Mouse (Mus musculus): ENCODE results near the gene Mlycd.

The Mlycd gene

DNA sequence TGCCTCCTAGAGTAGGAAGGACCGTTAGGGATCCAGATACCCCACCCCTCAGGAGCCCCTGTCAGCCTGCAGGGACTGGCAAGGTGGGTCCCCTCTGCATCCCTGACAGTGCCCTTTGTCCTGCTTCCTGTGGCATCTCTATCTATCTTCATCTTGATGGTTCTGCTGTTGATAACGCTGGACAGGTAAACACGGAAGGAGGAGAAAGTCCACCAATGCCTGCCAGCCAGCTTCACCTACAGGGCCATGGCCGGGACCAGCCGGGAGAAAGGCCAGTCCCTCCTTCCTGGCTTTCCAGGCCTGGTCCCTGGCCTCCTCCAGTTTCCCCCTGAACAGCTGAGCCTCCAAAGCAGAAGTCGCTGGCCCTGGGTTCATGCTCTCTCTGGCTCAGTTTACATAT is 39.9 kb downstream of the Mlycd start:
- DNase-seq = no peak

DNA sequence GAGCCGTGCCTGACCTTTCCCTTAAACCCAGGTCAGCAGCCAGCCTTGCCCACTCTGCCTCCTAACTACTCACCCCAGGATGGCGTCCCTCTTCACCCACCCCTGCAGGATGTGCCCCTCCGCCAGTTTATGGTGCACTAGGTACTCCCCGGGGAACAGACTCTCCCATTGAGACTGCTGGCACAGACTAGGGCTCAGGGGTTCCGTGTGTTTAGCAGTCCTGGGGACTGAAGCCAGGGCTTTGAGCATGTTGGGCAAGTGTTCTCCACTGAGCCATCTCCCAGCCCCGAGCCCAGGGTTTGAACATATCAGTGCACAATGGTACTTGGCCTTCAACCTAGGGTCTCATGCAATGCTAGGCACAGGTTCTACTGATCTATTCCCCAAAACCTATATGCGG is 40.8 kb downstream of the Mlycd start:
- DNase-seq = no peak

DNA sequence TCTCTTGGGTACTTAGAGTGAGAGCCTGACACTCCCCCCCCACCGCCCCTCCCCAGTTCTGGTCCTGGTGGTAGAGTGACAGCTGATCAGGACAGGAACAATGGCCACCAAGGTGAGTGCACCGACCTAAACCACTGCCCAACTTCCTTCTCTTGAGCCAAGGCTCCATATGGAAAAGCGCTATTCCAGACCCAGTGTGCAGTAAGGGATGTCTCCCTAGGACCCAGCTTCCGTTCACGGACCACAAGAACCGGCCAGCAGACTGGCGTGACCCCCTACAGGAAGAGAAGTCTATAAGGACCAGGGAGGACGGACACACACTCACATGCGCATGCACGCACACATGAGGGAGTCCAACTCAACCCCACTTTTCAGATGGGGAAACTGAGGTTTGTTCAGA is 41.7 kb downstream of the Mlycd start:
- no peak for DNase-seq

DNA sequence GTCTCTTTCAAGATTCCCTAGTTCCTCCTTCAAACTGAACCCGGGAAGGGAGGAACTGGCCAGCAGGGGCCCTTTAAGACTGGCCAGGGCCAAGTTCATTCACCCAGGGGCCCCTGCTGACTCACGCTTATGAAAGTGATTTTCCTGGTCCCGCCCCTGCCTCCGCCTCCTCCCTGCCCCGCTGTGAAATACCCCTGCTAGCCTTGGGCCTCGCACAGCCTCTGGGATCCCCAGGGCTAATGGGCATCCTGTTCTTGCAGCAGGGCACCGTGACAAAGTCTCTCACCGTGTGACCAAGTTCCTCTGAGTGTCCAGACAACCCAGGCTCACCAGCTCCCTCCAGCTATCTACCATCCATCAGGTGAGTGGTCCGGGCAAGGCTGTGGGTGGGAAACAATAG is 42.3 kb downstream of the Mlycd start:
- DNase-seq = no peak

DNA sequence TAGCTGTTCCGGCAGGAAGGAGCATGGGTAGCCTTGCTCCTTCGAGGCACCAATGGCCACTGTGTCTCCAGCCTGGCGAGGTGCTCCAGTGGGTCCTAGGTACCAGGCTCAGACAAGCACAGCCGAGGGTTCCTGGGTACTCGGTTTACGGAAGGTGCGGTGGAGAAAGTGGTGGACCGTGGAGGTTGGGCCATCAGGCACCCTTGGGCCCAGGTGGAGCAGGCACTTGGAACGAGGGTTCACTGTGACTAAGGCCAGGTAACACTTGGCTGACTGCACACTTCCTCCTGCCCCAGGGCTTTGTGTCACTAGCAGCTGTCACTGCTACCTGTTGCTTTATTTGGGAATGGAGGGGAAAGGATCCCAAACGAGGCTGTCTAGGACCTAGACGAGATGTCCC is 42.8 kb downstream of the Mlycd start:
- DNase-seq = no peak

DNA sequence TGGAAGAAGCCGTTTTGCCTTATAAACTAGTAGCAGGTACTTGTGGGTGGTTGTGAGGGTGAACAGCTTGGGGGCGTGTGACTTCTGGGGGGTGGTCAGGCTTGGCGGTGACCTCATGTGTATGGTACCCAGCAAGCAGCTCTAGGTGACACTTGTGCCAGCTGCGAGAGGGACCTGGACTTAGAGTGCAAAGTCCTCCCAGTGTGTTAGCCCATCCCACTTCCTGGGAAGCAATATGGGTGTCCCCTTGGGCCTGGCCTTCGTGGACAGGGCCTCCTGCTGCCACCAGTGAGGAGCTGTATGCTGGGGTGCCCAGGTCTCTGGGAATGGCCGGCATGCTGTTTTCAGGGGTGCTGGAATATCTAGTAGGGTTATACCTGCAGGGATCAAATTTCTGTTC is 44.2 kb downstream of the Mlycd start:
- DNase-seq = no peak

DNA sequence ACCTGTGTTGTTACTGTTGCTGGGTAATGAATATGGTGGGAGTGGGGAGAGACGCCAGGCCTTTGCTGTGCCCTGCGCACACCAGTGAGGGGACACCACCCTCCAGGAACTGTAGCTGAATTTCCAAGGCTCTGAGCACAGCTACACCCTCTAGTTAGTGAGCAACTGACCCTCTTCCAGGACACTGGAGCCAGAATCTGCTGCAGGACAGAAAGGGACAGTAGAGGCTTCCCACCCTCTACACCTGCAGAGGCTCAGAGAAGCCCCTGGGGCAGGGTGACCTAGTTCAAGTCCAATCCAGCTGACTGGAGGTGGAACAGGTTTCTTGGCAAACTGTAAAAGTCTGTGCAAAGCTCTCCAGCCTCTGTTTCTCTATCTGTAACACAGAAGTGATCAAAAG is 44.7 kb downstream of the Mlycd start:
- DNase-seq = no peak

DNA sequence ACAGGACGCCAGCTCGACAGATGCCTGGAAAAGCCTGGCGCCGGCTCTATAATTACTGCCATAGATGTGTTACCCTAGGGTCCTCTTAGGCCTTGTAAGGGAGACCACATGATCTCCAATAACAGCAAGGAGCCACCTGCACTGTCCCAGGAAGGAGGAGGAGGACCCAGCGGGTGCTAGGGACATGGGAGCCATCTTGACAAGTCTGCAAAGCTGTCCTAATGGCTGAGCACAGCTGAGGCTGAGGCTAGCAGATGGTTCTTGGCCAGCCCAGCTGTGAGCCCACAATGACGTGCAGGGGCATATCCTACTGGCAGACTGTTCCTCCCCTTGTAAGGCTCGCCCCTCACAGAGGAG is 45.2 kb downstream of the Mlycd start:
- DNase-seq = no peak

DNA sequence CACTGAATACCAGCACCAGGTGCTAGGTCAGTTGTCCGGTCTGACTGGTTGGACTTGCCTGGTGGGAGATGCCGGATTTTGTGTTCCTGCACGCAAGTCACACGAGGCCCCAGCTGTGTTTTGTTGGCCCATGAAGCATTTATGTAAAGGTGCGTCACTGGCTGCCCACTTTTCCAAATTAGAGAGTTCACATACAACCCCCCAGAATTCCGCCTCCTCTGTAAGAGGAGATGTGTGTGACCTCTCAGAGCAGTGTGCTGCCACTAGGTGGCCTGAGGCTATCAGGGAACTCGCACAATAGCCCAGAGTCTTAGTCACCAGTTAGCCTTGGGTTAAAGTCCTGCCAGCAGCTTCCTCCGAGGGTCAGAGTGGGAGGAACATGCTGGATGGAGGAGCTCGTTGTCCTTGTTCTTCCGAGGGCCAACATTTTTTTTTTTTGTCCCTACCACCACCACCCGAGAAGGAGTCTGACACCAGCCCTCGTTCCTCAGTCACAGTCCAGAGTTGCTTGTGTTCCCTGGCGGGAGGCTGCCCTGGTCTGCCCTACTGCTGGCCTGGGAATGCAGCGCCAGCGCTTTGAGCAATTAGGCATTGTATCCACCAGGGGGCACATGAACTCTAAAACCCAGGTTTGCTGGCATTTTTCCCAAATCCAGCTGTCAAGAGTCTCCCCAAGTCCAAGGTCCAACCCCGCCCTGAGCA is 45.7 kb downstream of the Mlycd start:
- peak; percentile 63 to 75 for DNase-seq

DNA sequence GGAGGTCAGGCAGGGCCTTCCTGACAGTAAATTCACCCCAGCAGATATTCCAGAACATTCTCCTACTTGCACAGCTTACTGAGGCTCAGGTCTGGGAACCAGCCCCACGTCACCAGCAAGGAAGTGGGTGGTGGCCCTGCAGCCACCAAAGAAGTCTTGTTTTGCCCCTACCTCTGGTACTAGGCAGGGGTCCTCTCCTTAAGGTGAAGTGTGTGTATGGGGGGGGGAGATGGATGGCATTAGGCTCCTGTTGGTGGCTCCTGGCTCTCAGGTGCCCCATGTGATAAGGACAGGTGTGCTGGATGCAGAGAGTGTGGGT is 46.2 kb downstream of the Mlycd start:
- DNase-seq = no peak

DNA sequence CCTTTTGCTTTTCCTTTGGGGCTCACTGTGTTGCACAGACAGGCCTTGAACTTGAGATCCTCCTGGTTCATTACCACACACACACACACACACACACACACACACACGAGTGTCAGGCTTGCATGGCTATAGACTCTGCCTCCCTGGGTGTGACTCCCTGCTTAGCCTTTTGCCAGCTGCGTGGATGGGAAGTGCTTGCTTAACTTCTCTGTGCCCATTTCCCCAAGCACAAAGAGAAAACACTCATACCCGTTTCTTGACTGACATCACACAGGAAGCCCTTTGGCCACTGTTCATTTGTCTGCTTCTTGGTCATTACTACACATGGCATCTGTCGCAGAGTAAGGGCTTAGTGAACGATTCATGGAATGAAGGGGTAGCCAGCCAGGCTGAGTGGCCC is 47.3 kb downstream of the Mlycd start:
- DNase-seq = no peak

DNA sequence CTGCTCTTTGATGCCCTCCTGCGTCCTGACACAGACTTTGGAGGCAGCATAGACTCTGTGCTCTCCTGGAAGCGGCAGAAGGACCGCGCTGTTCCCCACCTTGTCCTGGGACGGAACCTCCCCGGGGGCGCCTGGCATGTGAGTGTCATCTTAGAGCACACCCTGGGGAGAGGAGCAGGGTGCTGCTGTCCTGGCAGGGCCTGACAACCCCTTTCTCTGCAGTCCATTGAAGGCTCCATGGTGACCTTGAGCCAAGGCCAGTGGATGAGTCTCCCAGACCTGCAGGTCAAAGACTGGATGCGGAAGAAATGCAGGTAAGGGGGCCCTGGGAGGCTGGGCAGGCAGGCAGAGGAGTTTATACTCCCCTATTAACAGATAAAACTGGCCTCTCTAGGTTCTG is 48.3 kb downstream of the Mlycd start:
- no peak for DNase-seq

DNA sequence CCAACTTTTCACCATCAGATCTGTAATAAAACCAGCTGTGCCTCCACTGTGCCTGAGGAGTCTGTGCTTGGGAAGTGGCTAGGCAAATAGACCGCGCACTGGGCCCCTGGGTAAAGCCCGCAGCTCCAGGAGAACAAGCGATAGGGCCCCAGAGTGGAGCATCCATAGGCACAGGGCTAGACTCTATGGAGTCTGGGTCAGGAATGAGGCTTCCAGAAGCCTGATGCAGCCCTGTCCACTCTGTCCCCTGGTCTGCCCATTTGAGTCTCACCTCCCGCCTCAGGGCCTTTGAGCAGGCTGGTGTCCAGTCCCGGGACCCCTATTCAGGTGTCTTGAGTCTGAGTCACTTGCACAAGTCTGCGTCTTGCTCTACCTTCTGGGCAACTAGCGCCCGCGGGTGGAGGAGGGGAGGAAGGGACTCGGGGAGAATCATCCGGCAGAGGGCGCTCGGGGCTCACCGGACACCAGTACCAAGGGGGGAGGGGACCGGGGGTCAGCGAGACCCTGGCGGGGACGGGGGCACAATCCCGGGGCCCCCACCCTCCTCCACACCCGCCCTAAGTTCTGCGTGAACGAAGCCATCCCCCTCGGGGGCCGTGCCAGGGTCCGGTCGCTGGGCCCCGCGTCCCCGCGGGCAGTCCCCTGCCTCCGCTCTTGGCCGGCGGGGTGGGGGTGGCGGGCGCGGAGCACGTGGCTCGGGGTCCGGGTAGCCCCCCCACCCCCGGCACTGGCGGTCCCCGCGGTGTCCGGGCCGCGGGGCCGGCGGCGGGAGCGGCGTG is 51.7 kb downstream of the Mlycd start, which contains the start of gene Necab2:
Gene Necab2 (plus strand): TSS at position 509 of the 779 bp plus-strand sequence.
- DNase-seq = peak; percentile 95 to 98

DNA sequence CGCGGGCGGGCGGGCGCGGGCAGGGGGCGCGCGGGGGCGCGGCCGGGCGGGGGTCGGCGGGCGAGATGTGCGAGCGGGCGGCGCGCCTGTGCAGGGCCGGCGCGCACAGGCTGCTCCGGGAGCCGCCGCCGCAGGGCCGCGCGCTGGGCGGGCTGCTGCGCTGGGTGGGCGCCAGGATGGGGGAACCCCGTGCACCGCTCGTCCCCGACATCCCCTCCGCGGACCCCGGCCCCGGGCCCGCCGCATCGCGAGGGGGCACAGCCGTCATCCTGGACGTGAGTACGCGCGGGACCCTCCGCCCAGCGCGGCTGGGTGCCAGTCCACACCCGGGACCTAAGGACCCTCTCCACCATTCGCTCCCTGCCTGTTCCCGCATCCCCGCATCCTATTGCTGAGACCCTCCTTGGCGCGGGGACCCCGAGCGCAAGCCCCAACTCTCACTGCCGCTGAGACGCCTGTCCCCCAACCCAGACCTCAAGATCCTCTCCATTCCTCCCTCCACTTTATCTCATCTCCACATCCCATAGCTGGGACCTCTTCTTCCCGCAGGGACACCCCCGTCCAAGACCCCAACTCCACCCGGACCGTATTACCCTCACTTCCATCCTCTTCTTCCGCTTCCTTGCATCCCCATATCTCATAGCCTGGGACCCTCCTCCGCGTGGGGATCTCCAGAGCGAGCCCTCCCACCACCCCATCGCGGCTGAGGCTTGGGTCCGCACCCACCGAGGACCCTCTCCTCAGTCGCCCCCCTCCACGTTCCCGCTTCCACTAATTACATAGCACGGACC is 52.5 kb downstream of the Mlycd start:
- peak in 1 of 2 experiments; percentile 52 for DNase-seq

DNA sequence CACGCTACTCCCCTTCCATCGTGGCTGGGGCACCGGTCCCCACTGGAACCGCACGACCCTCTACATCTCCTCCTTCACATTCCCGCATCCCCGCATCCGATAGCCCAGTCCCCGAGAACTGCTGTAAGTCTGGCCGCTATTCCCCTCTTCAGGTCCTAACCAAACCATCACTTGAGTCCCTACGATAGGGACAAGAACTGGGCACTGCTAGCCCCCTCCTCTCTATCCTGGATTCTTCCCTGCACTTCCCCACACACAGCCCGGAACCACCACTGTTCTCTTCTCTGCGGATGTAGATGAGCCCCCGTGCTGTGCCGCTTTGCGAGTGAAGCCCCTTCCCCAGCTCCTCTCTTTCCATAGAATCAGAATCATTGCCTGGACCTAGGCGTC is 53.1 kb downstream of the Mlycd start:
- no peak for DNase-seq

DNA sequence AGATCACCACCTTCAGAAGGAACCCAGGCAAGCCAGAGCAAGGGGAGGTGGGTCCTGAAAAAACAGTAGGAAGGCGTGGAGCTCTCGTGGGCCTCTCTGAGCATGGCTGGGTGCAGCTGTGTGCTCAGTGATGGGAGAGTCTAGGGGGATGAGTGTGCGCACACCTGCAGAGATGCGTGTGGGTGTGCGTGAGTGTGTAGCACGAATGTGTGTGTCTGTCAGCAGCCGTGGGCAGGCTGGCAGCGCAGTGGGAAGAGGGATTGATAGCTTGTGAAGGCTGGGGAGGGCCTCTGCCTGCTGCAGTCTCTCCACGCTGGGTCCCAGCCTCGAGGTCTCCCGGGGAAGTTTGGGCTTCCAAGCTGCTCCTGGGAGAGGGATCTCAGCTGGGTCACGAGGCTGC is 54.9 kb downstream of the Mlycd start:
- no peak for DNase-seq

DNA sequence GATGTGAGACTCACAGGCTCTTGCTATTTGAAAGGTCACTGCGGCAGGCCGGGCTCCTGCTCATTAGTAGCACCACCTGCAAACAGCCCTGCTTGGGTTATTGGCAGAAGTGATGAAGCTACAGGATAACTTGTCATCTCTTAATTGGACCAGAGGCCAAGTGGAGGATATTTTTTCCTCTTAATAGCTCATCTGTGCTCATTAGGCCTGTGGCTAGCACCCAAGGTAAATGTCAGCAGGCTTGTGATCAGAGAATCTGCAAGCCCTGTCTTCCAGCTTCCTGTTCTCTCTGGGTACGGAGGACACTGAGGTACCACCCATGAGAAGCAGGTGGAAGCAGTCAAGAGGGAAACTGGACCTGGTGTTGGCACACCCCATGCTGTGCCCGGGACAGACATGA is 56.5 kb downstream of the Mlycd start:
- DNase-seq = no peak

DNA sequence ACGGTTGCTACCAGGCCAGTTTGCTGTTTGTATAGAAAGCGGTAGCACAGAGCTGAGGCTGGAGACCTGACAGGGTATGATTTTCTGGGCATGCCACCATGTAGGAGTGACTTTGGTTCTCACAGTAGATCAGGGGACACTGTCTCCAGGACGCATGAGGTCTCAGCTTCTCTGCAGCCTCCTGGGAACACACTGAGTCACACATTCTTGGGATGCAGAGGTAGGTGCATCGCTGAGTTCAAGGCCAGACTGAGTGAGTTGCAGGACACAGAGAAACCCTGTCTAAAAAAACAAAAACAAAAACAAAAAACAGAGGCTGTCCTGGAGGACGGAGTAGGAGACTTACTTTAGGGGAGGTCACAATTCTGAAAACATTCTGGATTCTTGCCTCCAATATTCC is 58.2 kb downstream of the Mlycd start:
- DNase-seq = no peak

DNA sequence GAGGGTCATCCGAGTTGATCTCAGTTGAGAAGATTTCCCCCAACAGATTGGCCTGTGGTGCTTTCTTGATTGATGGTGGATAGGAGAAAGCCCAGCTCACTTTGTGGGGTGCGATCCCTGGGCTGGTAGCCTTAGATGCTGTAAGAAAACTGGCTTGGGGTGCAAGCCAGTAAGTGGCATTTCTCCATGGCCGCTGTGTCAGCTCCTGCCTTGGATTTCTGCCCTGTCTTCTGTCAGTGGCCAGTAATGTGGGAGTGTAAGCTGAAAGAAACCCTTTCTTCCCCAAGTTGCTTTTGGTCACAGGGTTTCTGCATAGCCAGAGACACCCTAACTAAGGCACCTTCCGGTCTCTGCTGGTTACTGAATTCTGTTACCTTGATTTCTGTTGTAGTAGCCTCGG is 61.4 kb downstream of the Mlycd start:
- DNase-seq = no peak

DNA sequence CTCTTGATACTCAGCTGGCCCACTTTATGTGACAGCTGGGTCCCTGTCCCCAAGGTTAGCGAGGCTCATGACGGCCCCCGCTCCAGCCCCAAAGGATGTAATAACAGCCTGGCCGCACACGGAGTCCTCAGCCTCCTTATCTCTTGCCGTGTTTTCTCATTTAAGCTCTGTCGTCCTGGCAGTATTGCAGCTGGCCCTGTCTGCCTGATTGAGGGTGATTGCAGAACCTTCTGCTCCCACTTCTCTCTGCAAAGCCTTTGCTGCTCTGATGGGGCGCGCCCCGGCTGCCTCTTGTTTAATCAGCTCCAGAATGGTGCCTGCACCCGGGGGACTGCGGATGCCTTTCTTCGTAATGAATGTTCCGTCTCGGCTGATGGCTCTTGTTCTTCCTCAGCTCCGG is 65.0 kb downstream of the Mlycd start:
- DNase-seq = peak in 1 of 2 experiments; percentile 56

Data from cerebellum, postnatal 14 days (tissue).